Mouse (Mus musculus): ENCODE results near the gene Lpar6.

The Lpar6 gene

DNA sequence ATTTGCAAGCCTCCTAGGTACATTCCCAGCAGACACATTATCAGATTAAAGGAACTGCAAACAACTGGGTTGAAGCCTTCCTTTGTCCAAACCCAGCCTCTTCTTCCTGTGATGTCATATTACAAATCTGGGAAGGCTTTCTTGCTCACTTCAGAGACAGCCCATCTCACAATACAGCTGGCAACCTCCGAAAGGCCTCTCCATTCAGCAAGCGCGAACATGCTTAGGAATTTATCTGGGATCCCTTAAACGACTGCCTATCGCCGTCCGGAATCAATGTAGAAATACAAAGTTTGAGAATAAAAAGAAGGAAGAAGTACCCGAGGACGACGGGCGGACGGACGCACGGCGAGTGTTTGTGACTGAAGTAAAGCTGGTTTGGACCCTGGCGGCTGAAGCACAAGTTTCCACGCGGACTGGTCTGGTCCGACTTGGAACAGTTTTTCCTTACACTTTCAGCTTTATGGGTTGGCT, at the start of gene Lpar6:
Lpar6 (plus strand) TSS at position 48 of the 474 bp plus-strand sequence.
- DNase-seq (ENCODE audit: low read depth, low spot score): peak; percentile 34

DNA sequence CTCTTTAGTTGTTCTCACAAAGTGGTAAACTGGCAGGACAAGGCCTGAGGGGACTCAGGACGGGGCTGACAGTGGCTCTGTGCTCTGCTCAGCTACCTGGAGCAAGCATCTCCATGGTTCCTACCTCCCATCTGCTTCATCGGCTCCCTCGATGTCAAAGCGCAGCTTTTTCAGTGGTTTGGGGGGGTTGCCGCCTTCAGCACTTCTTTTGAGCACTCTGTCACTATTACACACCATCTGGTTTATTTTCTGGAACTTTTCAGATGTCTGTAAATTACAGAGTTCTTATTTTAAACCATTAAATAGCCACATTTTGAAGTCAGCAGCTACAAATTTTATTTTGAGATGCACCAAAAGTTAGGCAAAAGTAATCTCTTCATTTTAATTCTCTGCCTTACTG, 38.6 kb upstream of the Lpar6 start:
- DNase-seq (ENCODE audit: low read depth, low spot score): peak; percentile 55

- no peak for DNase-seq (ENCODE audit: low read depth, low spot score)
Measured at GRCm38 (mm10) chr14:73201447-73201846, 36.2 kb upstream of the Lpar6 start.

GRCm38 (mm10) chr14:73204016-73204415, 33.7 kb upstream of the Lpar6 start:
- no peak for DNase-seq (ENCODE audit: low read depth, low spot score)

GRCm38 (mm10) chr14:73209262-73209661, 28.4 kb upstream of the Lpar6 start:
- DNase-seq (ENCODE audit: low read depth, low spot score): no peak

- DNase-seq (ENCODE audit: low read depth, low spot score): no peak
Measured at GRCm38 (mm10) chr14:73210196-73210595, 27.5 kb upstream of the Lpar6 start.

DNA sequence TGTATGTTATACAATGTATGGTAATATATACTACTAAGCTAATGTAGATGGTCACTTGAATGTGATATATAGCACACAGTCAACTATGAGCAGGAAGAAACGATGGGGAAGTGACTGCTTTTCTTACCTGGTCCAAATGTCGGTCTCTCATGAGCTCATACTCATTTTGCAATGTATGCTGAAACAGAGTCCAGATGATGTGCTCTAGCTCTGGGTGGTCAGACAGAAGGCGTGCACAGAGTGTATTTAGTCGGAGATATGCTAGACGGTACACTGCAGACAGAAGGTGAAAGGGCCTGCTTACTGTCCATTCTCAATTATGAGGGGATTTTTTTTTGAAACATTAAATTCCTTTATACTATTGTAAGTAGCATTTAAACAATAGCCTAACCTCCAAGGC, 26.2 kb upstream of the Lpar6 start:
- no peak for DNase-seq (ENCODE audit: low read depth, low spot score)

- DNase-seq (ENCODE audit: low read depth, low spot score): no peak
Measured at GRCm38 (mm10) chr14:73217062-73217461, 20.6 kb upstream of the Lpar6 start.

DNA sequence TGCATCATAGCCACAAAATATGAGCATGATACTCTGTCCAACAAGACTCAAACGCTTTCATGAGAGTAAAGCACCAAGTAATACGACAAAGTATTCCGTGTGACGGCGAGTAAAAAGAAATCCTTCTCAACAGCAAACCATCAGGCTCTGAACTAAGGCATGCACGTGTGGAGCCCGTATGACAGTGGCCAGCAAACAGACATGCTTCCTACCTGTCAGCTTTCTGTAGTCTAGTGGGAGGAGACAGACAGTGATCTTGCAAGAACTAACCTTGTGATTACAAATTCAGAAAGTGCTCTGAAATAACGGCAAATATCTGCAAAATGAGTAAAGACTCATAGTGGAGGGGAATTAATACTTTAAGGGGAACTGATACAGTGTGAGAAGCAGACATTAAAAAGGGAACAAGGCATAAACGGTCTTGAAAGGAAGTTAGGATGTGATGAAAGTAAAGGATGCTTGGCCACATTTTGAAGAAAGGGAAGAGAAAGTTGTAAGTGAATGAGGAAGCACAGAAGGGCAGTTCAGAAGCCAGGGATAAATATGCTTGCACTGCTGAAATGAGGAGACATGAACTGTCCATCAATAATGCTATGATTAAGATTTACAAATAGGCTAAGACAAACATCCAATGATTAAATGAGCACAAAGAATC, 15.3 kb upstream of the Lpar6 start:
- no peak for DNase-seq (ENCODE audit: low read depth, low spot score)

GRCm38 (mm10) chr14:73226346-73226745, 11.3 kb upstream of the Lpar6 start:
- DNase-seq (ENCODE audit: low read depth, low spot score): no peak

GRCm38 (mm10) chr14:73226849-73227248, 10.8 kb upstream of the Lpar6 start:
- no peak for DNase-seq (ENCODE audit: low read depth, low spot score)

DNA sequence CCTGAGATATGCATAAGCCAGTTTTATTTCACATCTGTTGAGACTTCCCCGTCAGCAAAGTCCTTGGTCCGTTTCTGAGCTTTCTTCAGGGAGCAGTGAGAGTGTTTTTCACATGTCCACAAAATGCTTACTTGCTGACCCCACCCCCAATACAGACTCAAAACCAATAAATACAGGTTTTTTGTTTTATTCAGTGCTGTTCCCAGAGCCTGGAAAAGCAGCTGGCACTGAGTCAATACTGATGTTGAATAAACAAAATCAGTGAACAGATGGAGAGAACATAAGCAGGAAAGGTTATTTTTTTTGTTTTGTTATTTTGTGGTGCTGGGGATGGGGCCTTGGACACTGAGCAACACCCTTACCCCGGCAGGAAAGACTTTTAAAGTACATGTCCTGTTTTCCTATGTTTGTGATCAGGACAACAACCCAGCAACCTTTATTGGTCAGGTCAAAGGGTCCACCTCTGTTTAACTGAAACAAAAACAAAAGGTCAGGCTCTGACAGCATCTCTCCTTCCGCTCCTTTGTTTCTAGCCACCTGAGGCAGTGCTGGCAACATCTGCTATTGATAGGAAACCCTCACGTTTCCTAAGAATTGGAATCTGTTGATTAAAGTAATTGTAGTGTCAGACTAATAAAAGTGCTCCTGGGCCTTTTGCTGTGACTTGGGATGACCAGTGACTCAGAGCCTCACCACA, 6.3 kb upstream of the Lpar6 start:
- no peak for DNase-seq (ENCODE audit: low read depth, low spot score)

DNA sequence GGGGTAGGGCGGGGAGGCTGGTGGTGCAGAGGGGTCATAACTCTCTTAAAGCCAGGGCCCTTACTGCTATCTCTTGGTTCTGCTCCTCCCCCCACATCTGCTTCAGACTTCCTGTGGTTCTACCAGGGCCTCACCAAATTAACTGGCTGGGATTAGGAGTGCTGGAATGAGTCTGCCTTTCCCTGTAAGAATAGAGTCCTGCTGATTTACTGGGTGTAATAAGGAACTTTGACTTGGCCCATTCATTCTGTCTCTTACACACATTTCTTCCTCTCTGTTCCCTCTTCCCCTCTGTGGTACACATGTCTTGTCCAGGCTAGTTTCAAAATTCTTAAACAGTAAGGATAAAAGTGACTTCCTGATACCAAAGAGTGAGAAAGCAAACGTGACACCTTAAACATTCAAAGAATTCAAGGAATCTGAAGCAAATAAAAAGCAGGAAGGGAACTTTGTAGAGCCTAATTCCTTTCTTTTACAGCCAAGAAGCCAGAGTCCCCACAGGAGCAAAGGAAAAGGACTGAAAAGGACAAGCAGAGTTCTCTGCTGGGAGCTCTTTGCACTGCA, 3.1 kb upstream of the Lpar6 start:
- no peak for DNase-seq (ENCODE audit: low read depth, low spot score)

- DNase-seq (ENCODE audit: low read depth, low spot score): no peak
Measured at GRCm38 (mm10) chr14:73238498-73239250, 979 bp downstream of the Lpar6 start.

GRCm38 (mm10) chr14:73239291-73239690, 1.6 kb downstream of the Lpar6 start:
- no peak for DNase-seq (ENCODE audit: low read depth, low spot score)

DNA sequence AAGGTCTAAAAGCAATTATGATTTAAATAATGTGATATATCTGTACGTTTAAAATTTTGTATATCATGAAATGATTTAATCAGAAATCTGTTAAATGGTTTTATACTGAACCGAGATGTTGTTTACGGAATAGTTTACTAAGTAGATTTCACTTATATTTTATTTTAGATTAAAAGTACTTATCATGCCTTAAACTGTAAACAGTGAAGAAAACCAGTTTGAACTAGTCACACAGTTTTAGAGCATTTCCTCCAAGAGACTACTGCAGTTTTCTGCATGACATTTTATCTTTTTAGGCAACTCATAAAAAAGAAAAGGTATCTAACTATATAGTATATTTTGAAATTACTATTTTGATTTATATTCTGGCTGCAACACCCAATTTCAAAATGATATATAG, 2.2 kb downstream of the Lpar6 start:
- no peak for DNase-seq (ENCODE audit: low read depth, low spot score)

GRCm38 (mm10) chr14:73244061-73244597, 6.4 kb downstream of the Lpar6 start:
- no peak for DNase-seq (ENCODE audit: low read depth, low spot score)

- DNase-seq (ENCODE audit: low read depth, low spot score): no peak
Measured at GRCm38 (mm10) chr14:73250056-73250455, 12.4 kb downstream of the Lpar6 start.

GRCm38 (mm10) chr14:73252276-73252675, 14.6 kb downstream of the Lpar6 start:
- DNase-seq (ENCODE audit: low read depth, low spot score): peak; percentile 51

DNA sequence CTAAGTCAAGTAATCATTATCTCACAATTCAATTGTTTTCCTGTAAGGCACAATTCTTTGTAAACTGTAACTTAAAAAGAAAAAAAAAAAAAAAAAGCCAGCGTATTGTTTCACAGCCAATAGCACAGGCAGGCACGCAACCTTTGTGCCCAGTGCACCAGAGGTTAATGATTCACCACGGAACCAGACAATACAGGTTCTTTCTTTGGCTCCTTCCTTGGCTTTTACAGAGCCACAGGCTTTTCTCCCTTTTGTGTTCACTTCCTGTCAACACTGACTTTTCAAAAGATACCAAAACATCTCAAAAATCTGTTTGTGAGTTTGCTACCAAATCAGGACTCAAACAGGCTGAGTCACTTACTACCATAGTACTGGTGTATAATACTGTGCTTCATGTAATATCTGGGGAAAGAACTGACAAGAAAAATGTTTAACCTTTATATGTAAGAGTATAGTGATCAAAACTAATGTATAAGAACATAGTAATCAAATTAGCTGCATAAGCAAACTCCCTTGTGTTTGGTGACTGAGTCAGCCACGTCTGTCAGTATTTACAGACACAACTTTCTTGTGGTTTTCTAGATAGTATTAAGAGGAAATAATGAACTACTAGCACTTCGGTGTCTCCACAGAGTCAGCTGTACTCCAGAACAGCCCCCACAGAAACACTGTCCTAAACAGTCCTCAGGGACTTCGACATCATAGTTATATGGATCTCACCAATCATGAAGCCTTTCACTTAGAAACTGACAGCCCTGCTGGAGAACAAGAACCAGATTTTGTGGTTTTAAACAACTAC, 16.0 kb downstream of the Lpar6 start:
- no peak for DNase-seq (ENCODE audit: low read depth, low spot score)

GRCm38 (mm10) chr14:73254412-73254811, 16.7 kb downstream of the Lpar6 start:
- no peak for DNase-seq (ENCODE audit: low read depth, low spot score)

Measured in telencephalon, adult 2 months (tissue).